In genomic region chr4:91371819-91372215, GRCm38 (mm10) we compare ENCODE assay signal across 8 mouse cellular contexts. TPM values are rescaled to one million over a fixed set of nuclear protein-coding genes. Genes with fewer than 3 reads are reported as not detected.
DNase-seq lines count a peak whose midpoint lies in the region; ATAC-seq and TF ChIP-seq lines count a peak whose summit lies in the region.

No protein-coding gene starts in this region.

- DNase-seq in heart, adult 18-20 months, result peak; percentile 9 to 16
- no peak for DNase-seq in heart, postnatal 25 days (ENCODE audit: low spot score)
- DNase-seq in embryo, embryonic 11 days, result peak; percentile 90
- peak; percentile 65 to 72 for DNase-seq in layer of hippocampus, adult 18-20 months (ENCODE audit: low spot score in 2 of 2)
- peak in 2 of 3 experiments; percentile 6 to 9 for DNase-seq in liver, embryonic 14.5 days (ENCODE audit: low read depth in 3 of 3, low spot score in 3 of 3)
- peak; percentile 21 to 48 for DNase-seq in urinary bladder, postnatal 36 days (ENCODE audit: low spot score in 2 of 2)

- WGBS in heart, embryonic 14.5 days, result under 1% methylated on average over 31 of the region's 44 CpGs
- under 1% methylated on average over 26 of the region's 44 CpGs for WGBS in liver, embryonic 14.5 days (ENCODE audit: insufficient replicate concordance)
- 0% methylated on average over 41 of the region's 44 CpGs for WGBS in neural tube, embryonic 13.5 days

- peak overlapping the region; percentile 99 for H3K4me2 ChIP-seq in heart, embryonic 14.5 days (ENCODE audit: low read length)
- peak overlapping the region; percentile 55 for H3K4me2 ChIP-seq in liver, embryonic 14.5 days (ENCODE audit: low read depth)
- peak overlapping the region; percentile 93 for H3K4me2 ChIP-seq in neural tube, embryonic 13.5 days

- no peak for TF ChIP-seq EP300 in liver, embryonic 14.5 days (IDR thresholded peaks at IDR 0.05; ENCODE audit: low read depth)

- H3K27ac ChIP-seq in heart, embryonic 14.5 days (replicated peaks in 1 of 2; ENCODE audit: control insufficient read depth in 1 of 2, insufficient read depth in 1 of 2, low read depth in 2 of 2, low read length in 2 of 2), result no peak overlapping the region
- no peak overlapping the region for H3K27ac ChIP-seq in liver, embryonic 14.5 days
- H3K27ac ChIP-seq in neural tube, embryonic 13.5 days (replicated peaks), result peak overlapping the region; percentile 96

- H3K4me3 ChIP-seq in heart, embryonic 14.5 days (ENCODE audit: control insufficient read depth in 1 of 2, insufficient read depth in 1 of 2, low read depth in 1 of 2, low read length in 2 of 2), result peak overlapping the region; percentile 63 to 65
- peak overlapping the region in 1 of 2 experiments; percentile 31; a peak in 2 of 4 replicates for H3K4me3 ChIP-seq in liver, embryonic 14.5 days (ENCODE audit: insufficient read depth in 1 of 2, low read depth in 2 of 2, low read length in 2 of 2)
- peak overlapping the region; percentile 86 for H3K4me3 ChIP-seq in neural tube, embryonic 13.5 days

- peaks cover 6 to 21% of the 10 kb centered on the region in 2 experiments; a peak in 3 of 4 replicates for H3K4me1 ChIP-seq in heart, embryonic 14.5 days (ENCODE audit: control insufficient read depth in 2 of 2, insufficient read depth in 2 of 2, low read length in 2 of 2)
- no peaks in the 10 kb centered on the region; a peak in 1 of 4 replicates for H3K4me1 ChIP-seq in liver, embryonic 14.5 days (replicated peaks; ENCODE audit: control insufficient read depth in 2 of 2, insufficient read depth in 2 of 2, low read length in 1 of 2)
- H3K4me1 ChIP-seq in neural tube, embryonic 13.5 days (replicated peaks), result peaks cover 55% of the 10 kb centered on the region

- peaks cover 56% of the 10 kb centered on the region for H3K27me3 ChIP-seq in heart, embryonic 14.5 days (ENCODE audit: control insufficient read depth, insufficient read depth, low read length)
- peaks cover 60% of the 10 kb centered on the region for H3K27me3 ChIP-seq in liver, embryonic 14.5 days (ENCODE audit: control insufficient read depth, insufficient read depth, low read length)
- H3K27me3 ChIP-seq in neural tube, embryonic 13.5 days, result peaks cover 5% of the 10 kb centered on the region; the same call in 1 of the 2 replicates

- no peaks in the 10 kb centered on the region for H3K36me3 ChIP-seq in heart, embryonic 14.5 days (ENCODE audit: control insufficient read depth, insufficient read depth, low read length)
- no peaks in the 10 kb centered on the region for H3K36me3 ChIP-seq in liver, embryonic 14.5 days (replicated peaks; ENCODE audit: control insufficient read depth, insufficient read depth, low read depth)
- H3K36me3 ChIP-seq in neural tube, embryonic 13.5 days, result no peaks in the 10 kb centered on the region

- peak; percentile 7; the same call in 1 of the 2 replicates for ATAC-seq in heart, embryonic 14.5 days (ENCODE audit: insufficient number of reproducible peaks, insufficient read depth, low FRiP score, low read depth)
- peak; percentile 56 for ATAC-seq in liver, embryonic 14.5 days (ENCODE audit: insufficient read depth)
- peak; percentile 60 for ATAC-seq in neural tube, embryonic 13.5 days (ENCODE audit: low read depth)

- peak overlapping the region; percentile 55 for H3K9ac ChIP-seq in heart, embryonic 14.5 days (ENCODE audit: low read length)
- H3K9ac ChIP-seq in liver, embryonic 14.5 days (replicated peaks), result no peak overlapping the region
- peak overlapping the region; percentile 96 for H3K9ac ChIP-seq in neural tube, embryonic 13.5 days

- intact Hi-C loops in heart, postnatal 25 days (cut with DNase I), result no loop called here

- no peak for TF ChIP-seq CTCF in liver, embryonic 14.5 days (IDR thresholded peaks at IDR 0.05; ENCODE audit: low read depth)

- no peaks in the 10 kb centered on the region for H3K9me3 ChIP-seq in heart, embryonic 14.5 days (ENCODE audit: control insufficient read depth, low read length)
- no peaks in the 10 kb centered on the region for H3K9me3 ChIP-seq in liver, embryonic 14.5 days (ENCODE audit: control insufficient read depth, low read length)
- no peaks in the 10 kb centered on the region for H3K9me3 ChIP-seq in neural tube, embryonic 13.5 days

RNA-seq across cellular contexts. Expression of gene Elavl2, which starts 28.8 kb away (rescaled TPM):
- under 1 TPM; 0.50 to 0.57 TPM for total RNA-seq in heart, adult 18-20 months (2021)
- 1 to 10 TPM in 1 of 2 experiments, under 1 TPM in 1; 0.34 to 1.2 TPM for total RNA-seq in heart, postnatal 25 days (2021)
- 2.0 and 3.2 TPM in 2 replicates for polyA plus RNA-seq in heart, embryonic 14.5 days (2014; fragmentation: Nextera tagmentation; extraction: Ambion mirVana)
- 10 to 100 TPM; 87.5 to 88.3 TPM for total RNA-seq in layer of hippocampus, adult 18-20 months (2021)
- polyA plus RNA-seq in liver, embryonic 14.5 days (2012; rRNA removed), result 0.03 and 0.08 TPM in 2 replicates
- polyA plus RNA-seq in liver, embryonic 14.5 days (2014; fragmentation: Nextera tagmentation; extraction: Ambion mirVana), result 0.32 TPM in 2 replicates
- 150 and 162 TPM in 2 replicates for polyA plus RNA-seq in neural tube, embryonic 13.5 days (2015; fragmentation: Nextera tagmentation; extraction: Ambion mirVana)

Comparison
In these comparisons a context has a peak if more than half of its experiments do, and no peak if none do; other contexts are left out.
1. ATAC-seq: peak in every context shown above with its lines; median percentile 60 in neural tube, embryonic 13.5 days; 56 in liver, embryonic 14.5 days; 7 in heart, embryonic 14.5 days.
2. RNA of gene Elavl2, which starts 28.8 kb away (total RNA-seq): 87.5 to 88.3 TPM in layer of hippocampus, adult 18-20 months; 0.34 to 1.2 TPM in heart, postnatal 25 days and 0.50 to 0.57 TPM in heart, adult 18-20 months; every median in the first group is over 10 times any median in the second.
3. Peak in every context shown above with its lines, with median percentiles within 50 percentile points of each other: H3K4me2 ChIP-seq.